Mouse (Mus musculus): ENCODE data around the gene Rpgrip1l. TPM values are rescaled to one million over a fixed set of nuclear protein-coding genes. Genes with fewer than 3 reads are reported as not detected.
A peak's percentile ranks its signal among the peaks of the same experiment; 100 is the strongest.

Rpgrip1l gene
- polyA plus RNA-seq, 1 experiment from 2014 or later: 16.5 TPM

DNA sequence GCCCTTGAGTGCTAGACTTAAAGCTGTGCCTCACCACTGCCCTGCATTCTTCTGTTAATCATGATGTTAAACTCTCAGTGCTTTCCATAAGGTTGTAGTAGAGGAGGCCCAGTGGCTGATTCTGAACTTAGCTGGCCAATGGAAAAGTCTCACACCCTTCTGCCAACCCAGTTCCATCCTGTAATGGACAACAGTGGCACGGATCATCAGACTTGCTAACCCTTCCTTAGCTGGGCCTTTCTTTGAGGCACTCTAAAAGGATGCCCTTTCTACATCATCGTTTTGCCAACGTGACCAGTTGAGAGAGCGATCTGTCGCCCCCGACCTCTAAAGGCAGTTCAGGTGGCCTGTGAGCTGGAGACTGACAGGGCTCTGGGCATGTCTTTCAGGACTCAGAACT lies 13.9 kb upstream of the Rpgrip1l start:
- 88% methylated on average over 6 of the region's 6 CpGs for WGBS
- ATAC-seq (replicated peaks; ENCODE audit: insufficient number of reproducible peaks, low FRiP score, low TSS enrichment, low read depth): no peak
- Histone ChIP-seq H3K27ac (replicated peaks; ENCODE audit: low read depth, low read length) (no peak overlapping the region), H3K4me2 (ENCODE audit: low read depth, low read length) (no peak overlapping the region), H3K27me3 (ENCODE audit: control insufficient read depth, insufficient read depth, low read length) (no peaks in the 10 kb centered on the region), H3K4me3 (ENCODE audit: low read depth, low read length) (no peak overlapping the region), H3K4me1 (ENCODE audit: control insufficient read depth, insufficient read depth, low read length) (peaks cover 5% of the 10 kb centered on the region), H3K9ac (replicated peaks; ENCODE audit: low read length) (no peak overlapping the region), H3K9me3 (replicated peaks; ENCODE audit: control insufficient read depth, low read length) (no peaks in the 10 kb centered on the region), H3K36me3 (replicated peaks; ENCODE audit: control insufficient read depth, insufficient read depth, low read depth, low read length) (no peaks in the 10 kb centered on the region)
- DNase-seq (ENCODE audit: low spot score): no peak

DNA sequence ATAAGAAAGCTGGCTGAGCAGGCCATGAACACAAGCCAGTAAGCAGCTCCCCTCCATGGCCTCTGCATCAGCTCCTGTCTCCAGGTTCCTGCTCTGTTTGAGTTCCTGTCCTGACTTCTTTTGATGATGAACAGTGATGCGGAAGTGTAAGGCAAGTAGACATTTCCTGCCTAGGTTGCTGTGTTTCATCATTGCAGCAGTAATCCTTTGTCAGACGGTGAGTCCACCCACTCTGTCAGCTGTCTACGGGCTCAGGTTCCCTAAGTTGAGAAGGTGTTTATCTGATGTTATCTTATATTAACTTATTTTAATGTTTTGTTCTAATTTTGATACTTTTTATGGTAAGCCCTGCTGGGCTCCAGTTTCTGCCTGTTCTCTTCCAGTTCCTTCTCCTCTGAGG lies 13.0 kb upstream of the Rpgrip1l start:
- 56% methylated on average over 3 of the region's 3 CpGs for WGBS
- Histone ChIP-seq H3K36me3 (replicated peaks; ENCODE audit: control insufficient read depth, insufficient read depth, low read depth, low read length) (no peaks in the 10 kb centered on the region), H3K27me3 (ENCODE audit: control insufficient read depth, insufficient read depth, low read length) (no peaks in the 10 kb centered on the region), H3K9ac (replicated peaks; ENCODE audit: low read length) (no peak overlapping the region), H3K4me1 (ENCODE audit: control insufficient read depth, insufficient read depth, low read length) (peaks cover 5% of the 10 kb centered on the region; the same call in 1 of the 2 replicates), H3K9me3 (replicated peaks; ENCODE audit: control insufficient read depth, low read length) (no peaks in the 10 kb centered on the region), H3K4me2 (ENCODE audit: low read depth, low read length) (no peak overlapping the region), H3K27ac (replicated peaks; ENCODE audit: low read depth, low read length) (no peak overlapping the region), H3K4me3 (ENCODE audit: low read depth, low read length) (no peak overlapping the region)
- ATAC-seq (replicated peaks; ENCODE audit: insufficient number of reproducible peaks, low FRiP score, low TSS enrichment, low read depth): no peak
- no peak for DNase-seq (ENCODE audit: low spot score)

GRCm38 (mm10) chr8:91324916-91325315 lies 11.9 kb upstream of the Rpgrip1l start:
- Histone ChIP-seq H3K9ac (replicated peaks; ENCODE audit: low read length) (no peak overlapping the region), H3K36me3 (replicated peaks; ENCODE audit: control insufficient read depth, insufficient read depth, low read depth, low read length) (no peaks in the 10 kb centered on the region), H3K9me3 (replicated peaks; ENCODE audit: control insufficient read depth, low read length) (no peaks in the 10 kb centered on the region), H3K4me2 (ENCODE audit: low read depth, low read length) (no peak overlapping the region), H3K27ac (replicated peaks; ENCODE audit: low read depth, low read length) (no peak overlapping the region), H3K27me3 (ENCODE audit: control insufficient read depth, insufficient read depth, low read length) (no peaks in the 10 kb centered on the region), H3K4me1 (ENCODE audit: control insufficient read depth, insufficient read depth, low read length) (no peaks in the 10 kb centered on the region; the same call in 1 of the 2 replicates), H3K4me3 (ENCODE audit: low read depth, low read length) (no peak overlapping the region)
- DNase-seq (ENCODE audit: low spot score) (no peak), ATAC-seq (replicated peaks; ENCODE audit: insufficient number of reproducible peaks, low FRiP score, low TSS enrichment, low read depth) (no peak)
- 71% methylated on average over 4 of the region's 4 CpGs for WGBS

DNA sequence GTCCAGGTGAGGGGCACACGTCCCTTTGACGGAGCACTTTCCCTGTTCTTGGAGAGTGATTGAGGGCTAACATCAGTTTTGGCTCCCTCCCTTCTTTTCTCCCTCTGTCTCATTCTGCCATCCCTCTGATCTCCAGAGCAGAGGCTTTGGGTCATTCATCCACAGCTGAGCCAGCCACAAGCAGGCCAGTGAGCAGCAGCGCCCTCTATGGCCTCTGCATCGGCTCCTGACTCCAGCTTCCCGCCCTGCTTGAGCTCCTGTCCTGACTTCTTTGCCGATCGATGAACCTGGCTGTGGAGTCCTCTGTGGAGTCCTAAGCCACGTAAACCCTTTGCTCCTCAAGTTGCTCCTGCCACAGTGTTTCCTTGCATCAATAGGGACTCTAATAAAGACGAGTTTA lies 11.2 kb upstream of the Rpgrip1l start:
- DNase-seq (ENCODE audit: low spot score): no peak
- H3K9me3 ChIP-seq (replicated peaks; ENCODE audit: control insufficient read depth, low read length): no peaks in the 10 kb centered on the region
- H3K36me3 ChIP-seq (replicated peaks; ENCODE audit: control insufficient read depth, insufficient read depth, low read depth, low read length): no peaks in the 10 kb centered on the region
- no peak overlapping the region for H3K4me2 ChIP-seq (ENCODE audit: low read depth, low read length)
- H3K27ac ChIP-seq (replicated peaks; ENCODE audit: low read depth, low read length): no peak overlapping the region
- ATAC-seq (replicated peaks; ENCODE audit: insufficient number of reproducible peaks, low FRiP score, low TSS enrichment, low read depth): no peak
- no peaks in the 10 kb centered on the region for H3K27me3 ChIP-seq (ENCODE audit: control insufficient read depth, insufficient read depth, low read length)
- no peaks in the 10 kb centered on the region for H3K4me1 ChIP-seq (ENCODE audit: control insufficient read depth, insufficient read depth, low read length)
- H3K9ac ChIP-seq (replicated peaks; ENCODE audit: low read length): no peak overlapping the region
- WGBS: 49% methylated on average over 9 of the region's 9 CpGs
- no peak overlapping the region for H3K4me3 ChIP-seq (ENCODE audit: low read depth, low read length)

- Histone ChIP-seq H3K4me1 (ENCODE audit: control insufficient read depth, insufficient read depth, low read length) (no peaks in the 10 kb centered on the region), H3K27ac (replicated peaks; ENCODE audit: low read depth, low read length) (no peak overlapping the region), H3K36me3 (replicated peaks; ENCODE audit: control insufficient read depth, insufficient read depth, low read depth, low read length) (no peaks in the 10 kb centered on the region), H3K4me2 (ENCODE audit: low read depth, low read length) (no peak overlapping the region), H3K27me3 (ENCODE audit: control insufficient read depth, insufficient read depth, low read length) (no peaks in the 10 kb centered on the region), H3K9ac (replicated peaks; ENCODE audit: low read length) (no peak overlapping the region), H3K9me3 (replicated peaks; ENCODE audit: control insufficient read depth, low read length) (no peaks in the 10 kb centered on the region), H3K4me3 (ENCODE audit: low read depth, low read length) (no peak overlapping the region)
- 80% methylated on average over 7 of the region's 7 CpGs for WGBS
- no peak for DNase-seq (ENCODE audit: low spot score)
- ATAC-seq (replicated peaks; ENCODE audit: insufficient number of reproducible peaks, low FRiP score, low TSS enrichment, low read depth): no peak
Observed at GRCm38 (mm10) chr8:91323511-91323910, 10.4 kb upstream of the Rpgrip1l start.

- H3K4me1 ChIP-seq (ENCODE audit: control insufficient read depth, insufficient read depth, low read length): no peaks in the 10 kb centered on the region
- WGBS: 90% methylated on average over 7 of the region's 7 CpGs
Observed at GRCm38 (mm10) chr8:91318938-91319729, 6.1 kb upstream of the Rpgrip1l start.

GRCm38 (mm10) chr8:91317567-91318227 lies 4.6 kb upstream of the Rpgrip1l start:
- ATAC-seq (replicated peaks; ENCODE audit: insufficient number of reproducible peaks, low FRiP score, low TSS enrichment, low read depth) (no peak), DNase-seq (ENCODE audit: low spot score) (no peak)
- Histone ChIP-seq H3K4me1 (ENCODE audit: control insufficient read depth, insufficient read depth, low read length) (no peaks in the 10 kb centered on the region), H3K27ac (replicated peaks; ENCODE audit: low read depth, low read length) (no peak overlapping the region), H3K9ac (replicated peaks; ENCODE audit: low read length) (no peak overlapping the region), H3K36me3 (replicated peaks; ENCODE audit: control insufficient read depth, insufficient read depth, low read depth, low read length) (no peaks in the 10 kb centered on the region), H3K27me3 (ENCODE audit: control insufficient read depth, insufficient read depth, low read length) (no peaks in the 10 kb centered on the region), H3K4me3 (ENCODE audit: low read depth, low read length) (no peak overlapping the region), H3K4me2 (ENCODE audit: low read depth, low read length) (no peak overlapping the region), H3K9me3 (replicated peaks; ENCODE audit: control insufficient read depth, low read length) (no peaks in the 10 kb centered on the region)
- 89% methylated on average over 5 of the region's 5 CpGs for WGBS

More at GRCm38 (mm10) chr8:91318938-91319729, 6.1 kb upstream of the Rpgrip1l start:
- no peaks in the 10 kb centered on the region for H3K36me3 ChIP-seq (replicated peaks; ENCODE audit: control insufficient read depth, insufficient read depth, low read depth, low read length)
- H3K4me2 ChIP-seq (ENCODE audit: low read depth, low read length): no peak overlapping the region
- H3K9ac ChIP-seq (replicated peaks; ENCODE audit: low read length): no peak overlapping the region
- H3K27ac ChIP-seq (replicated peaks; ENCODE audit: low read depth, low read length): no peak overlapping the region
- H3K9me3 ChIP-seq (replicated peaks; ENCODE audit: control insufficient read depth, low read length): no peaks in the 10 kb centered on the region
- H3K4me3 ChIP-seq (ENCODE audit: low read depth, low read length): no peak overlapping the region
- DNase-seq (ENCODE audit: low spot score) (no peak), ATAC-seq (replicated peaks; ENCODE audit: insufficient number of reproducible peaks, low FRiP score, low TSS enrichment, low read depth) (no peak)
- H3K27me3 ChIP-seq (ENCODE audit: control insufficient read depth, insufficient read depth, low read length): no peaks in the 10 kb centered on the region

GRCm38 (mm10) chr8:91312342-91312741 lies 720 bp downstream of the Rpgrip1l start:
- no peaks in the 10 kb centered on the region for H3K27me3 ChIP-seq (ENCODE audit: control insufficient read depth, insufficient read depth, low read length)
- 84% methylated on average over 2 of the region's 2 CpGs for WGBS
- H3K4me2 ChIP-seq (ENCODE audit: low read depth, low read length): peak overlapping the region; percentile 69
- no peaks in the 10 kb centered on the region for H3K9me3 ChIP-seq (replicated peaks; ENCODE audit: control insufficient read depth, low read length)
- peak overlapping the region; percentile 70 for H3K4me3 ChIP-seq (ENCODE audit: low read depth, low read length)
- no peaks in the 10 kb centered on the region for H3K4me1 ChIP-seq (ENCODE audit: control insufficient read depth, insufficient read depth, low read length)
- no peak overlapping the region for H3K27ac ChIP-seq (replicated peaks; ENCODE audit: low read depth, low read length)
- H3K36me3 ChIP-seq (replicated peaks; ENCODE audit: control insufficient read depth, insufficient read depth, low read depth, low read length): no peaks in the 10 kb centered on the region
- ATAC-seq (replicated peaks; ENCODE audit: insufficient number of reproducible peaks, low FRiP score, low TSS enrichment, low read depth) (no peak), DNase-seq (ENCODE audit: low spot score) (no peak)
- no peak overlapping the region; the same call in 1 of the 2 replicates for H3K9ac ChIP-seq (replicated peaks; ENCODE audit: low read length)

Measured in embryonic facial prominence, embryonic 11.5 days (tissue).